Comparison of ENCODE assay signal across 8 mouse cellular contexts in the genomic region with DNA sequence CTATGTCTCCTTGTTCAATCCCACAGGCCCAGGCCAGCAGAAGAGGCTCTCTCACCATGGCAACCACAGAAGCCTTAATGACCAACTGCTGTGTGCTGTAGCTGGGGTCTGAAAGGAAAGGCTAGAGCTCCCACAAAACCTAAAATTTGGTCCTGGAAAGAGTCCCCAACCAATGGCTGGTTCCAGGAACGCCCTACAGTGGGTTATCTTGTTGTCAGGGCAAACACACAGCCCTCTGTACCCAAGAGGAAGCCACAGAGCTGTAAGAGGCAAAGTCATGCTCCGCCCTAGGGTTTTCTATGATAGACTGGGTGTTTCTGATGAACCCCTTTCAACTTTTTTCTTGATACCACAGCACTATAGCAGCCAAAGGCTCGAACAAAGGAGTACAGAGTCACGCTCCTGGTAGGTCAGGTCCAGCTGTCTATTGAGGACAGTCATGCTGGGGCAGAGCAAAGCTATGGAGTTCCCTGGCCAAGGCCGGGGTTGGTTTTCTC.
DNase-seq lines count a peak whose midpoint lies in the region; ATAC-seq lines count a peak whose summit lies in the region.

No protein-coding gene starts in this region.

- 49% methylated on average over 5 of the region's 5 CpGs for WGBS in hindbrain, embryonic 14.5 days
- WGBS in midbrain, embryonic 12.5 days = 42% methylated on average over 5 of the region's 5 CpGs

- H3K36me3 ChIP-seq in hindbrain, embryonic 14.5 days (replicated peaks; ENCODE audit: control insufficient read depth, insufficient read depth) = no peaks in the 10 kb centered on the region
- H3K36me3 ChIP-seq in midbrain, embryonic 12.5 days = no peaks in the 10 kb centered on the region

- no peak overlapping the region for H3K9ac ChIP-seq in hindbrain, embryonic 14.5 days
- H3K9ac ChIP-seq in midbrain, embryonic 12.5 days (replicated peaks) = no peak overlapping the region

- no peak overlapping the region for H3K4me3 ChIP-seq in hindbrain, embryonic 14.5 days (replicated peaks; ENCODE audit: low read length)
- no peak overlapping the region for H3K4me3 ChIP-seq in midbrain, embryonic 12.5 days

- H3K9me3 ChIP-seq in hindbrain, embryonic 14.5 days (ENCODE audit: control insufficient read depth, low read length) = no peaks in the 10 kb centered on the region
- no peaks in the 10 kb centered on the region for H3K9me3 ChIP-seq in midbrain, embryonic 12.5 days

- no peak overlapping the region for H3K4me2 ChIP-seq in hindbrain, embryonic 14.5 days (replicated peaks)
- H3K4me2 ChIP-seq in midbrain, embryonic 12.5 days (replicated peaks) = 0 out of 2 replicates have a peak overlapping the region, but pooled peaks have one; percentile 8

- H3K27ac ChIP-seq in hindbrain, embryonic 14.5 days = peak overlapping the region; percentile 36
- H3K27ac ChIP-seq in midbrain, embryonic 12.5 days (replicated peaks) = peak overlapping the region; percentile 63

- H3K4me1 ChIP-seq in hindbrain, embryonic 14.5 days (replicated peaks; ENCODE audit: control insufficient read depth, insufficient read depth, low read length) = peaks cover 22% of the 10 kb centered on the region
- peaks cover 41% of the 10 kb centered on the region for H3K4me1 ChIP-seq in midbrain, embryonic 12.5 days

- DNase-seq in CD4-positive, CD25-positive, alpha-beta regulatory T cell, adult 2 months (ENCODE audit: low read depth, low spot score) = peak; percentile 85
- peak; percentile 50 for DNase-seq in ZHBTc4 (ENCODE audit: low read depth, low spot score)
- DNase-seq in hindbrain, embryonic 14.5 days (ENCODE audit: low spot score) = no peak
- no peak for DNase-seq in c-Kit-positive CD71-positive TER-119-positive erythroid progenitor cells, embryonic 14.5 days (ENCODE audit: low spot score)
- DNase-seq in kidney, postnatal 36 days = no peak
- DNase-seq in left cerebral cortex, postnatal 14 days (ENCODE audit: low spot score in 2 of 2) = no peak
- no peak for DNase-seq in layer of hippocampus, adult 11-12 months (ENCODE audit: low spot score)

- no peaks in the 10 kb centered on the region for H3K27me3 ChIP-seq in hindbrain, embryonic 14.5 days (ENCODE audit: control insufficient read depth, insufficient read depth, low read length)
- peaks cover 42% of the 10 kb centered on the region for H3K27me3 ChIP-seq in midbrain, embryonic 12.5 days

- no peak for ATAC-seq in hindbrain, embryonic 14.5 days (ENCODE audit: low FRiP score)
- ATAC-seq in midbrain, embryonic 12.5 days (ENCODE audit: low FRiP score, low read depth) = no peak

- intact Hi-C loops in left cerebral cortex, postnatal 14 days (cut with DNase I) = loop anchor here (1.0 to 10.0 kb wide), 3 partner anchors 241 to 641 kb away; no protein-coding TSS in a partner anchor

Comparison
In these comparisons a context has a peak if more than half of its experiments do, and no peak if none do; other contexts are left out.
1. DNase-seq: peak in CD4-positive, CD25-positive, alpha-beta regulatory T cell, adult 2 months (single experiment) and ZHBTc4 (single experiment); none in hindbrain, embryonic 14.5 days (single experiment), c-Kit-positive CD71-positive TER-119-positive erythroid progenitor cells, embryonic 14.5 days (single experiment), kidney, postnatal 36 days (0 of 2), left cerebral cortex, postnatal 14 days (0 of 2) and layer of hippocampus, adult 11-12 months (single experiment).